Mouse (Mus musculus) stomach, postnatal 0 days (tissue): ENCODE data around the gene Smyd2.

ENCODE experiments used
- CTCF ChIP-seq: IDR thresholded peaks from 2 replicates; pipeline ENCODE4 v1.5.1; 2016; ENCODE audit warnings: antibody characterized with exemption, low read depth, mild to moderate bottlenecking, moderate library complexity
- EP300 ChIP-seq: optimal IDR thresholded peaks from 2 replicates; pipeline ENCODE3; 2016; ENCODE audit warnings: antibody characterized with exemption

- no peak; the same call in 1 of the 2 replicates for TF ChIP-seq CTCF
- TF ChIP-seq EP300 = no peak
Observed at GRCm38 (mm10) chr1:189864301-189864700, 57.9 kb downstream of the Smyd2 start.
